12 mouse cellular contexts compared by ENCODE assay signal in the genomic region with DNA sequence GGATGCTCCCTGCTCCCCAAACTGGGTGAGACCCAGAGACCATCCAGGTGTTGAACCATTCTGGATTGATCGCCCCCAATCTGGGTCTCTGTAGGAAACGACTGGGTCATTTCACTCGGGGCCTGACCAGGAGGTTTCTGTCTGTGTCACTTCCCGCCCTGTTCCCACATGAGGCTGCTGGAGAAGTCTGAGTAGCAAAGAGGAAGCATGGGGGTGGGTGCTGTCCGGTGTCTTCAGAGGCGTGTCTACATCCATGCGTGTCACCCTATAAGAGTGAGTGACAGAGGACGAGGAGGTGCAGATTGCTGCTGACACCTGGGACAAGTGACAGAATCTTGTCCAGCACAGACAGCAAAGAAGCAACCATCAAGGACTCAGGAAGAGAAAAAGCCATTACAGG.
A peak's percentile ranks its signal among the peaks of the same experiment; 100 is the strongest.
DNase-seq lines count a peak whose midpoint lies in the region; ATAC-seq lines count a peak whose summit lies in the region.
"Had no signal": no experiment of that assay in that cellular context is flagged by ENCODE, and none has a peak within 500 bp of the region (broad histone marks: within the 10 kb centered on the region; RNA-seq: fewer than 3 reads in every experiment).

No protein-coding gene starts in this region.

- no peak for DNase-seq in heart, postnatal 25 days (ENCODE audit: low spot score)
- no peak for DNase-seq in neural tube, embryonic 10.5 days (ENCODE audit: extremely low spot score, low spot score)
- no peak for DNase-seq in T-cell, adult 2 months (ENCODE audit: low spot score)
- no peak for DNase-seq in left cerebral cortex, postnatal 4 days
- no peak for DNase-seq in gastrocnemius, postnatal 25 days

- H3K9ac ChIP-seq in heart, embryonic 14.5 days (ENCODE audit: low read length): no peak overlapping the region
- no peak overlapping the region for H3K9ac ChIP-seq in neural tube, embryonic 13.5 days
- no peak overlapping the region for H3K9ac ChIP-seq in lung, embryonic 16.5 days (ENCODE audit: low read length)
- H3K9ac ChIP-seq: liver, embryonic 15.5 days; stomach, embryonic 15.5 days had no signal

- H3K4me2 ChIP-seq in heart, embryonic 14.5 days (ENCODE audit: low read length): no peak overlapping the region
- H3K4me2 ChIP-seq in neural tube, embryonic 13.5 days: no peak overlapping the region
- no peak overlapping the region for H3K4me2 ChIP-seq in lung, embryonic 16.5 days (ENCODE audit: low read depth, low read length)
- H3K4me2 ChIP-seq: liver, embryonic 15.5 days; stomach, embryonic 15.5 days had no signal

- H3K4me1 ChIP-seq in heart, embryonic 14.5 days (ENCODE audit: control insufficient read depth in 2 of 2, insufficient read depth in 2 of 2, low read length in 2 of 2): peaks cover 0 to 7% of the 10 kb centered on the region in 2 experiments; a peak in 1 of 4 replicates
- H3K4me1 ChIP-seq in neural tube, embryonic 13.5 days (replicated peaks): peaks cover 19% of the 10 kb centered on the region
- H3K4me1 ChIP-seq in lung, embryonic 16.5 days (replicated peaks; ENCODE audit: control insufficient read depth, insufficient read depth, low read length): peaks cover 7% of the 10 kb centered on the region; the same call in 1 of the 2 replicates
- H3K4me1 ChIP-seq: liver, embryonic 15.5 days; stomach, embryonic 15.5 days had no signal

- intact Hi-C loops in heart, postnatal 25 days (cut with DNase I): loop anchor here (1.0 to 10.0 kb wide), 5 partner anchors 87 to 710 kb away; no protein-coding TSS in a partner anchor
- intact Hi-C loops in left cerebral cortex, postnatal 4 days (cut with DNase I): loop anchor here (2.0 to 5.0 kb wide), 2 partner anchors 290 to 397 kb away; no protein-coding TSS in a partner anchor

- no peak overlapping the region for H3K4me3 ChIP-seq in heart, embryonic 14.5 days (ENCODE audit: control insufficient read depth in 1 of 2, insufficient read depth in 1 of 2, low read depth in 1 of 2, low read length in 2 of 2)
- no peak overlapping the region for H3K4me3 ChIP-seq in neural tube, embryonic 13.5 days
- H3K4me3 ChIP-seq in lung, embryonic 16.5 days (ENCODE audit: low read length): no peak overlapping the region
- H3K4me3 ChIP-seq: left cerebral cortex, adult 2 months; liver, embryonic 15.5 days; stomach, embryonic 15.5 days had no signal

- H3K9me3 ChIP-seq in heart, embryonic 14.5 days (ENCODE audit: control insufficient read depth, low read length): no peaks in the 10 kb centered on the region
- H3K9me3 ChIP-seq in neural tube, embryonic 13.5 days: no peaks in the 10 kb centered on the region
- H3K9me3 ChIP-seq in lung, embryonic 16.5 days (ENCODE audit: control insufficient read depth, low read length): no peaks in the 10 kb centered on the region
- H3K9me3 ChIP-seq: liver, embryonic 15.5 days; stomach, embryonic 15.5 days had no signal

- no peaks in the 10 kb centered on the region for H3K27me3 ChIP-seq in heart, embryonic 14.5 days (ENCODE audit: control insufficient read depth, insufficient read depth, low read length)
- no peaks in the 10 kb centered on the region for H3K27me3 ChIP-seq in neural tube, embryonic 13.5 days
- H3K27me3 ChIP-seq in lung, embryonic 16.5 days (ENCODE audit: control insufficient read depth, insufficient read depth, low read depth, low read length): no peaks in the 10 kb centered on the region
- H3K27me3 ChIP-seq: liver, embryonic 15.5 days; stomach, embryonic 15.5 days had no signal

- 43% methylated on average over 8 of the region's 8 CpGs for WGBS in heart, embryonic 14.5 days
- WGBS in neural tube, embryonic 13.5 days: 71% methylated on average over 8 of the region's 8 CpGs
- WGBS in lung, embryonic 16.5 days: 23% methylated on average over 8 of the region's 8 CpGs

- ATAC-seq in heart, embryonic 14.5 days (ENCODE audit: insufficient number of reproducible peaks, insufficient read depth, low FRiP score, low read depth): peak; percentile 27; the same call in 1 of the 2 replicates
- ATAC-seq in neural tube, embryonic 13.5 days (ENCODE audit: low read depth): peak; percentile 30; the same call in 1 of the 2 replicates
- peak; percentile 83 for ATAC-seq in lung, embryonic 16.5 days (ENCODE audit: low read depth)
- ATAC-seq: CD4-positive, CD25-positive, alpha-beta regulatory T cell, adult 4 months had no signal

- no peak overlapping the region for H3K27ac ChIP-seq in heart, embryonic 14.5 days (replicated peaks in 1 of 2; ENCODE audit: control insufficient read depth in 1 of 2, insufficient read depth in 1 of 2, low read depth in 2 of 2, low read length in 2 of 2)
- H3K27ac ChIP-seq in neural tube, embryonic 13.5 days (replicated peaks): no peak overlapping the region
- H3K27ac ChIP-seq in lung, embryonic 16.5 days (ENCODE audit: low read length): no peak overlapping the region
- H3K27ac ChIP-seq: left cerebral cortex, adult 2 months; liver, embryonic 15.5 days; stomach, embryonic 15.5 days had no signal

- H3K36me3 ChIP-seq in heart, embryonic 14.5 days (ENCODE audit: control insufficient read depth, insufficient read depth, low read length): no peaks in the 10 kb centered on the region
- H3K36me3 ChIP-seq in neural tube, embryonic 13.5 days: no peaks in the 10 kb centered on the region
- H3K36me3 ChIP-seq in lung, embryonic 16.5 days (ENCODE audit: control insufficient read depth, insufficient read depth, low read length): no peaks in the 10 kb centered on the region
- H3K36me3 ChIP-seq: liver, embryonic 15.5 days; stomach, embryonic 15.5 days had no signal

Comparison
In these comparisons a context has a peak if more than half of its experiments do, and no peak if none do; other contexts are left out.
1. ATAC-seq: peak in every context shown above with its lines; median percentile 83 in lung, embryonic 16.5 days; 30 in neural tube, embryonic 13.5 days; 27 in heart, embryonic 14.5 days.